Mouse (Mus musculus) frontal cortex, postnatal 10 days (tissue): ENCODE data around the gene Pelo.

Source experiments
- DNase-seq, 2 experiments: peaks; one replicate each; pipeline ENCODE4 v3.0.0; 2022; ENCODE audit warnings: low spot score in 2 of 2, mixed read lengths in 1 of 2

Gene Pelo

DNA sequence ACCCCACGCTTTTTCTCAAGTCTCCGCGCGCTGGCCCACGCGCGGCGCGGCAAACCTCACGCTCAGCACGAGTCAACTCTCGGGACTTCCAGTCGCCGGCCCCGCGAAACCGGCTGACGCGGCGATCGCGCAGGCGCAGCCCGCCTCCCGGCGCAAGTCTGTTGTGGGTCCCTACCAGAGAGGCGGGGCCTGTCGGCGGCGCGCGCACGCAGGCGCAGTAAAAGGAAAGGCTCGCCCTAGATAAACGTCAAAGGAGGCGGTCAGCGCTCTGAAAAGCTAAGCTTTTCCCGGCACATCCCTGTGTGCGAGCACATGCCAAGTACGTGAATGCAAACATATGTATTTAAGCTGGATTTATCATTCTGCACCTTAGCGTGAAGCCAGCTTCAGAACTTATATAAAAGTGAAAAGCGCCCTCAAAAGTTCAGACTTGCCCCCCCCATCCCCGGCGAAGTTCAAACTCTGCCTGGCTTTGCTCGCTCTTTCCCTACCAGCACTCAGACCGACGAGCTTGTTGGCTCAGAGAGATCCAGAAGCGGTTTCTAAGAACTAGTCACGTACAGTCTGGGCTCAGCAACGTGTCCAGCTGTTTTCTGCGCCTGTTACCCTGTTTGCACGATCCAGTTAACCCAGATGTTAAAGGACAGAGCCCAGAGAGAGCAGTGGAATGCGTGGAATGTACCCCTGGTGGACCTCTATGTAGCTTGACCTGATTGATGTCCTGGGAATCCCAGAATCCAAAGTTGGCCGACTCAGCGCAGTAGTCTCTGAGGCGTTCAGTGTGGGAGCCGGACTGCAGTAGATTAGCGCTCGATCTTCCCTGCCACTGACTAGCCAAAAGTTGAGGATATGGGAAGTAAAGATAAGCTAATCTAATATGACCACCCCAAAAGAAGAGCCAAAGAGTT, at the start of gene Pelo:
Pelo (minus strand) TSS at position 118 of the 908 bp plus-strand sequence.
- peak; percentile 93 to 94 for DNase-seq

GRCm38 (mm10) chr13:115138513-115138912, 48.5 kb upstream of the Pelo start:
- DNase-seq: no peak

DNA sequence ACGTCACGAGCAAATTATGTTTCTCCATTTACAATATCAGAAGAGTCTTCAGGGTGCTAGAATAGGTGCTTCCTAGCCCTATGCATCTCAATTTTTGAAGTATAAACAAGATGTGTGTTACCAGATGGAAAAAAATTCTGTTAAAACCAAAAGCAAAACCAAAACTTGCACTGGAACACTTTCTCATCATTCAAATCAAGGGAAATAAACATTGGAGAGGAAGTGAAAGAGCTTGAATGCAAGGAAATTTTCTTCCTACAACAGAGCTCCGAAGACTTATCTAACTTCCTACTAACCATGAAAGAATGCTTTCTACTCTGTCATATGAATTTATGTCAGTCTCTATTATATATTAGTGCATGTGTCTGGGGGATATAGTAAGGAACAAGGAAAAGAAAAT, 46.8 kb upstream of the Pelo start:
- DNase-seq: no peak

DNA sequence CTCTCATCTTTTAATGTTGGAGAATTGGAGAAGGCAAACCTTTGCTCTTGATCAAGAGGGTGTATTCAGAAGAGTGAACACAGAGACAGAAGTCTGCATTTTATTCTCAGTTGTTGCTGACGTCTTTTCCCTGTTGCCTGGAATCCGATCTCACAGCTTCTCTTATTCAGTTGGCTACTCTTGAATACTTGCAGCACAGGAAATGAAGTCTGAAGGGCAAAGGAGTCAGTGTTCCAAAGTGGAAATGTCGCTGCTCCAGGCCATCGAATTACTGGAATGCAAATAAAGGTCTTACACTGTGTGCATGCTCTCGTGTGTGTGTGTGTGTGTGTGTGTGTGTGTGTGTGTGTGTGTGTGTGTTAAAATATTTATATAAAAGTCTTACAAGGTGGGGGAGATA, 42.4 kb upstream of the Pelo start:
- no peak for DNase-seq

GRCm38 (mm10) chr13:115131381-115131780, 41.4 kb upstream of the Pelo start:
- DNase-seq: no peak

DNA sequence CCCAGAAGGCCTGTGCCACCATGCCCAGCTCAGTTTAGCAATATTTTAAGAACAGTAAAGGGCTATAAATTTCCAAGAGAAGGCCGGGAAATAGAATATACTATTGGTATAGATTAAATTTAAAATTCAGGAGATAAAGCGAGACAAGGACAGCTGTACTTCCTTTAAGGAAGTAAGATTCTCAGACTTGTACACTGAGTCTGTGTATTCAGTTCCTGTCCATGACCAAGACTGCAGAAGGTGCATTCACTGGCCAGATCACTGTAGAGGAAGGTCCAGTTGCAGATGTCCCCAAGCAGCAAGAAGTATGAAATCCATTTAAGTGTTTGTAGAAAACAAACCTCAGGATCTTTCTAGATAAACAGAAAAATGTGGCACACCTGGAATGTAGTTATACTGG, 40.0 kb upstream of the Pelo start:
- no peak for DNase-seq

- no peak for DNase-seq
These were observed 37.8 kb upstream of the Pelo start for GRCm38 (mm10) chr13:115127826-115128225.

DNA sequence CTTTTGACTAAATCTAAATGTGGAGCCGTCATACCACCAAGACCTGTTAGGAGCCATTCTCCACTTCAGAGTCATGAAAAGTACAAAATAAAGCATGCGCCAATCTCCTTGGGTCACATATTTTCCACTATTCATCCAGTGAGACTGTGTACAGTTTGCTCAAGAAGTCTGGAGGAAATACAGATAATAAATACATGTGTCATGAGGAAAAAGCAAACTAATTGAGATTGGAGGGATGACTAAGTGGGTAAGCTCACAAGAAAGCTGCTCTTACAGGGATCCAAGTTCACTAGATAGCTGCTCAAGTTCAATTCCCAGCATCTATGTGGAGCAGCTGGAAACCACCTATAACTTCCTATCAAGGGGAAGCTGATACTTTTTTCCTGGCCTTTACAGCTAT, 36.5 kb upstream of the Pelo start:
- DNase-seq: no peak

- DNase-seq: no peak
These were observed 35.1 kb upstream of the Pelo start for GRCm38 (mm10) chr13:115125130-115125529.

GRCm38 (mm10) chr13:115124521-115124920, 34.5 kb upstream of the Pelo start:
- no peak for DNase-seq

GRCm38 (mm10) chr13:115118756-115119155, 28.8 kb upstream of the Pelo start:
- no peak for DNase-seq

- DNase-seq: no peak
These were observed 28.2 kb upstream of the Pelo start for GRCm38 (mm10) chr13:115118195-115118594.

GRCm38 (mm10) chr13:115116930-115117621, 27.1 kb upstream of the Pelo start:
- no peak for DNase-seq

GRCm38 (mm10) chr13:115109628-115110027, 19.6 kb upstream of the Pelo start:
- no peak for DNase-seq

DNA sequence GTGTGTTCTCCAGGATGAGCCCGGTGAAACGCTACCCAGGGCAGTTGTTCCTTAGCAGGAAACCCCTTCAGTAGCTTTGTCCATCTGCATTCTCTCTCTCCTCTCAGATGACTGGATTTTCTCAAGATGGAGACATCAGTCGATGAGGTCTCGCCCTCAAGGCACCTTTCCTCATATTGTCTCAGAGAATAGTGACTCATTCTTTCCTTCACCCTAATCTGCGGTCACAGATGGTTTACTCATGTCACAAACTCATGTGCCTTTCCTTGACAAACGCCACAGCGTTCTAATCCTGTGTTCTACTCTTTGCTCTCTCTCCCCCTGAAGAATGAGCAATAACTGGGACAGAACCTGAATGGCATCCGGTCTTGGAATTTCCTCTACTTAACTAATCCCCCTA, 17.4 kb upstream of the Pelo start:
- no peak for DNase-seq

DNA sequence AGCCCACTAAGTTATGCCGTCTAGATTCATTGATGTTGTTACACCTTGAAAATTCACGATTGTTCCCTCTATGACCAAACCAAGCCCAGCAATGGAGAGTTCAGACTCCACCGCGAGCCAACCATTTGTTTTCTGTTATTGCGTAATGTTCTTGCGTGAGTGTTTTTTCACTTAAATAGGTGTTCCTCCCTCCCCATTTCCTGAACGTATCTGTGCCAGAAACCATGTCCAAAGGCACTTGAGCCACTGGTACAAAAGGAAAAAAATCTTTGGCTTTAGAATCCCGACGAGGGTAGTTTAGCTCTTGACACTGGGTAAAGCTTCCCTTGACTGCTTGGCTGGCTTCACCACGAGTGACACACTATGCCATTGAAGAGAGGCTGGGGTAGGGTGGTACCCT, 16.2 kb upstream of the Pelo start:
- DNase-seq: no peak

DNA sequence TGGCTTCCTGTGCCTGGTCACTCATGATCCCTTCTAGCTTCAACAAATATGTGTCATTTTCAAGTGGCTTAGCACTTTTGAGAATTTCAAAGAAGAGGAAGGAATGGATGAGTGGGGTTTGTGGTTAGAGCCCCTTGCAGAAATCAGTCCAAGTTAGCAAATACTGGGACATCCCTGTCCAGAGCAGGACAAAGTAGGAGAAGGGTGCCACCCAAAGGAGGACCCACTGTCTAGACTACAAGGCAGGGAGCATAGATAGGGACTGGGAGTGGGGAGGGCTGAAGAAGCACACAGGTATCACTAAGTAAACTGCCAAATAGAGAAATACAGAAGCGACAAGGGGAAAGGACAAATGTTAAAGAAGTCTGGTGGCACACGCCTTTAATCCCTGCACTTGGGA, 12.8 kb upstream of the Pelo start:
- DNase-seq: no peak

GRCm38 (mm10) chr13:115101355-115102191, 11.6 kb upstream of the Pelo start, which contains the start of the genes Gm49395 and Itga1:
Gene Gm49395 (minus strand): TSS chr13:115101921.
Gene Itga1 (minus strand): TSS chr13:115101964.
- DNase-seq: peak; percentile 19 to 31

DNA sequence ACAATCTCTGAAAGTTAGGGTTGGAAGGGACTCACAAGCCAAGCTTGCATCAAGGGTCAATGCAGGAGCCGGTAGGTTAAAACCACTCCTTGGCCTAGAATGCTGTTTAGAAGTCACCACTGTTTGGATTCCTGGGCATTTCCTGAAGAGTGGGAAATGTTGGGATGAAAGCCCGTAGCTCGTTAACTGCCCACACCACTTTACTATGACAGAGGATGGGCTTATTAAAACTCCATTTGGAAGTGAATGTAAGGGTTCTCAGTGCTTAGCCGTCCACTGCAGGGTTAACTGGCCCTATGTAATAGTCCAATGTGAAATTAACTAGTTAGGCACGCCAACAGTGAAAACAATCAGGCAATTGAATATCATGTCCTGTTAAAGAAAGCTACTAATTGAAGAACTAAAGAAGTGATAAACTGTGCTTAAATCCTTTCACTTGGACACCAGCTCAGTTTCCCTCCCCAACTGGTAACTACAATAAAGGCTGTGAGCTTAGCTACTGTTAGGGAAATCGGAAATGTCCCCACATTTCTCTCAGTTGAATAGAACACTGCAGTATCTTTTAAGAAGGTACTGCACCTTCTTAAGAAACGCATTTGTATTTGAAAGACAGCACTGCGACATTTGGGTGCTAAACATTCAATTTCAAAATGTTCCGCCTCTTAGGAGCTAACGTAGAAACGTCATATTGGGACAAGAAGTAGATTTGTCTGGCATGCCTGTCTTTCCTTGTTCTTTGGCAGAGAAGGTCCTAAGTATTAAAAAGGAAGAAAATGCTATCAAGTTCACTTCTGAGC, 10.6 kb upstream of the Pelo start:
- no peak for DNase-seq

DNA sequence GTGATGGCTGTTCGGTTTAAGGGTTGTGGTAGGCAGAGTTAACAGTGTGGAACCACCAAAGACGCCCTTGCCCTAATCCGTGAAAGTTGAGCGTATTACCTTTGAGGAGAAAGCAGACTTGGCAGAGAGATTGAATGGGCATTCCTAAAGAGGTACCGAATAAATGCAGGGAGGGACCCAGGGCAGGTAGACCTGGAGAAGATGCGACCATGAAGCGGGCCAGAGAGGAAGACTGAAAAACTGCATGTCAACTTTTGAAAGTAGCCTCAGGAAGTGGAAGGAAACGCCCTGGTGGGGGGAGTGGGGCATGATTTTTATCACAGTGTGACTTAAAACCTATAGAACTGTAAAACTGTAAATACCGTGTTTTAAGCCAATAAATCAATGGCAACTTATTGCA, 9.4 kb upstream of the Pelo start:
- no peak for DNase-seq

DNA sequence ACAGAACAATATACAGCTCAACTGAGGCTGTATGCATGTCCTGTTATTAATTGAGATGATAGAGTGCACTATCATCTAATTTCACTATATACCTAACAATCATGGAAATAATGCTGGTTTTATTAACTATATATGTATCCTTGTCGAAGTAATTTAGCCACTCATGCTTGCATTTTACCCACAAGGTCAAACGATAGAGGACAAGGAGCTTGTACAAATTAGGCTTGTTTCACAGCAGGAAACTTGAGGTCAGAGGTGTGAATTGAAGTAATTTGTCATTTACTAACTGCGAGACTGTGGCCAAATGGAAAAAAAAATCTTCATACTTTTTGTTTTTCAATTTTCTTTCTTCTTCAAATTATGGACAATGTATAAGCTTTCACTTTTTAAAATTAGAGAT, 8.2 kb upstream of the Pelo start:
- no peak for DNase-seq
